Mouse (Mus musculus): ENCODE results near the gene Gpr160.
A peak's percentile ranks its signal among the peaks of the same experiment; 100 is the strongest.
"Not testable (repeated sequence)": the region's sequence is repeated elsewhere in the genome, so short reads cannot be mapped to it uniquely, and the experiment has no call there.

The Gpr160 gene

DNA sequence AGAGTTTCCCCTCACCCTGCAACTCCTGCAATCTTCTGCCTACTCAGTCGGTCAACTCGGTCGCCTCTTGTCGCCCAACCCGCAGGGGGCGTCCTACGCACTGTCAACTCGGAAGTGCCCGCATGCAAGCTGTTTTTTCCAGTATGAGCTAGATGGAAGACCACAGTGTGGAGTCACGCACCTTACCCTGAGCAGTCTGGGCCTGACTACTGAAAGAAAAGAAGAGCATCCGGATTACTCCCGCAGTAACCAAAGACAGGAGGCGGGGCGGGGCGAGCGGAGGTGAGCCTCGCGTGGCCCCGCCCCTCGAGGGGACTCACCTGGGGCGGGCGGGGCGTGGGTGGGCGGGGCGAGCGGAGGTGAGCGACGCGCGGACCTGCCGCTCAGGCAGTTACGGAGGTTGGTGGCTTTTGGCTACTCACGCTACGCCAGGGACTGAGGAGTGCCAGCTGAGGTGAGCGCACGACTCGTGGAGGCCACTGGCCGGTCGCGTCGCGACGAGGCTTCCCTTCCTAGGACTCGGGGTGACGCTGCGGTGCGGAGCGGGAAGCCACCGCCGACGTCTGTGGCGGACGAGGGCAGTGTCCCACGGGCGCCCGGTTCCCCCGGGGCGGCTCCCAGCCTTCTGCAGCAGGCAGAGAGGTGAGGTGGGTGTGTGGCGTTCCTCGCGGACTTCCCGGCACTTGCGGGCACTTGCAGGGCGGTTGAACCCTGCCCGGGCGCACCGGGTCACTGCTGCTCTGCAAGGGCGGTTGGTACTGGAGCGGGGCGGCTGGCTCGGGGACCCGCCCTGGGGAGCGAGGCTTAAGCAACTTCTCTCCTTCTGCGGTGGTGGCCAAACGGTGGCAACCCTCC lies at the start of gene Gpr160:
Gene Gpr160 (plus strand): TSS at position 347 of the 855 bp plus-strand sequence.
- DNase-seq, result peak; percentile 62

DNA sequence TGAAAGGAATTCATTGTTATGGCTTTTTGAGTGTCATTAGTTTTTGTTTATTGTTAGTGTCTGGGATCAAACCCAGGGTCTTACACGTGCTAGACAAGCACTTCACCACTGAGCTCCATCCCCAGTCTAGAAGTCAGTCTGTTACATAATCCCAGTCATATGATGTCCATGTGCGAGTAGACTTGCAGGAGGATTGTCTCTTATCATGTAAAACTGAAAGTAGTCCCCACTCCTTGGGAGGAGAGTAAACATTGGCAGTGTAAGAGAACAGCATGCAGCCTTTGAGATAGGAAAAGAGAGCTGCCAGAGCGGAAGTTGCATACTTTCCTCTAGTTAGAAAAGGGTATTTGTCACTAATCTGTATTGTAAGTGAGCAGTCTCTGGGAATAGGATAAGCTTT lies 42.9 kb upstream of the Gpr160 start:
- DNase-seq, result no peak

DNA sequence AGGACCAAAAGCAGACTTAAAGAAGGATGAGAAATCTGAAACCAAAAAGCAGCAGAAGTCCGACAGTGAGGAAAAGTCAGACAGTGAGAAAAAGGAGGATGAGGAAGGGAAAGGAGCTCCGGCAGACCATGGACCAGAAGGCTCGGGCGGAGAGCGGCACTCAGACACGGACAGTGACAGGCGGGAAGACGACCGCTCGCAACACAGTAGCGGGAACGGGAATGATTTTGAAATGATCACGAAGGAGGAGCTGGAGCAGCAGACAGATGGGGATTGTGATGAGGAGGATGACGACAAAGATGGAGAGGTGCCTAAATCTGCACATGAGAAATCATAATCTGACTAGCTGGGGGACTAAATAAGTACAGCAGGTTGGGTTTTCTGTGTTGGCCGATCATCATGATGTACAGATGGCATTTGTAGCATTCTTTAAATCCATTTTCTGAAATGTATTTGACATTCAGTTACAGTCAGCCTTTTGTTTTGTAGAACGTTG lies 37.1 kb upstream of the Gpr160 start:
- no peak for DNase-seq

DNA sequence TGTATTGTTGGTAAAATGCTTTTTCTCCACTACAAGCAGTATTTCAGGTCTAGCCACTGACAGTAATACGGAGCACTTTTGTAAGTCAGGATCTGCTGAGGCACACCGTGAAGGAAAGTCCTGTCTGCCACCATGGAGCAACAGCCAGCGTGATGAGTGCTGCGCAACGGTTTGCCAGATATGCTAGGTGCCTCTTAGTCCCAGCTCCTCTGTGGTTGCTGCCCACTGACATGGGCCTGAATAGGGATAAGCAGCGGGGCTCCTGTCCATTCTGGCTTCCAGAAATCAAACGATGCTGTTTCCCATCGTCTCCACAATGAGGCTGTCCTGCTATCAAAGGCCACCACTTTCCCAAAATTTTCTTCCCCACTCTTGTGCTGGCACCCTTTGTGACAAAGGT lies 33.6 kb upstream of the Gpr160 start:
- no peak for DNase-seq

DNA sequence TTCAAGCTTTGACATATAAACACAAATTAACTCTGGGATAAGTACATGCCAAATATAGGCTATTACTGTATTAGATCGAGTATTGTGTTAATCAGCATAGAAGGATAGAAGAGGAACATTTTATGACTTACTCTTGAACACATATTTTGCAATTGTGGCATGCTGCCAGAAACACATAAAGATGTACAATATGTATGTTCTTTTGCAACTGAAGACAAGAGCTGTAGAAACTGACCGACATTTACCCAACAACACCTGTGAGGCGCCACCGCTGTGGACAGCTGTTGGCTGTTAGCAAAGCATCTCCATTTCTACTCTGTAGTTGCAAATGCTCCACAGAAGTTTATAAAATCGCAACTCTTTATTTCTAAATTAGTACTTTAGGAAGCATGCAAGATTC lies 29.7 kb upstream of the Gpr160 start:
- no peak for DNase-seq

DNA sequence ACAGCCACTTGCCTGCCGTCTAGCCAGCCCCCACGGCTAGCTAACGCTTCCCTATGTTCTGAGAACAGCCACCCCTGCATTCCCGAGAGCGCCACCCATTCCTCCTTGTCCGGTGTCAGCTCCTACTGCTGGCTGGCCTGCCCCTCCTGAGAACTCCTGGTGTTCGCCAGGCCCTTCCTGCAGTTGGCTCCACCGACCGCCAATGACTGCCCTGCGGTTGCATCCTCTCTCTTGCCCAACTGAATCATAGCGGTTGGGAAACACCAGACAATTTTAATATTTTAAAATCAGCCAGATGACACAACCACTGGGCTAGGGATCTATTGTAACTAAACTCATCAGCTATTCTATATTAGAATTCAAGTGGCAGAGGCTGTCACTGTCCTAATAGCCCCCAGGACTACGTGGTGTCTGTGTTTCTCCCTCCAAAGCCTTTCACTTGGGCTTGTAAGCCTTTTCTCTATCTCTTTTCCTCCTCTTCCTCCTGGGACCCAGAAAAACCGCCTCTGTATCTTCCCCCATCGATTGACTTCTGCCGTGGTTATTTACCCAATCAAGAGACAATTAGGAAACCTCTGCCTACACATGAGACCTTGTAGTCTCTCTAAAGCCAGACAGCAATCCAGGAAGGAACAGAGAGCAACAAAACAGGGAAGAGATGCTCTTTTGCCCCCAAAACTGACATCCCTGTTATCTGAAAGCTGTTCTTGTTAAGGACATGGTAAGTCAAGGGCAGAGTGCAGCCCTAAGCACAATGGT lies 23.7 kb upstream of the Gpr160 start:
- DNase-seq, result no peak

DNA sequence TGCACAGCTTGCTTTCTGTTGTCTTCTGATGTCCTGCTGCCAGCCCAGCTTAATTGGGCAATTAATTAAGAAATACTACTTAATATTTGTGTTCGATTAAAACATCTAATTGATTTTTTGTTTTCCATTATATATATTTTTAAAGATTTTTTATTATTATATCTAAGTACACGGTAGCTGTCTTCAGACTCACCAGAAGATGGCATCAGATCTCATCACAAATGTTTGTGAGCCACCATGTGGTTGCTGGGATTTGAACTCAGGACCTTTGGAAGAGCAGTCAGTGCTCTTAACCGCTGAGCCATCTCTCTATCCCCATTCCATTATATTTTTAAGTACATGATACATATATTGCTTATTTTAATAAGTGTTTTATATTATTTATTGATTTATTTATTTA lies 22.5 kb upstream of the Gpr160 start:
- DNase-seq, result no peak

DNA sequence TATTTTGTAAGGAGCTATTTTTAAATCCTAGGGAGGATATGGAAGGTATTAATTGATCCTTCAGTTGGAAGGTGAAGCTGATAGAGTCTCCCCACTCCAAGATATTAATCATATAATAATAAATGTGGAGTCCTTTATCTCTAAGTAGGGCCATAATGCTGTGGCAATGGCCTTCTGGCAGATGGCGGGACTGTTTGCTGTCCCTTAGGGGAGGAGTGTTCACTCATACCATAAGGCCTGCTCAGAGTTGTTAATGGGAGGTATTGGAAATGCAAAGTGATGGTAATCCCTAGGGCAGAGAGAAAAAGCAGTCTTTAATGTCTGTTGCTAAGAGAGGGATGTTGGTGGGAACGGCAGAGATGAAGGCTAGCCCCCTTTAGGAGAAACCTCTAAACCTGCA lies 10.0 kb upstream of the Gpr160 start:
- DNase-seq, result no peak

DNA sequence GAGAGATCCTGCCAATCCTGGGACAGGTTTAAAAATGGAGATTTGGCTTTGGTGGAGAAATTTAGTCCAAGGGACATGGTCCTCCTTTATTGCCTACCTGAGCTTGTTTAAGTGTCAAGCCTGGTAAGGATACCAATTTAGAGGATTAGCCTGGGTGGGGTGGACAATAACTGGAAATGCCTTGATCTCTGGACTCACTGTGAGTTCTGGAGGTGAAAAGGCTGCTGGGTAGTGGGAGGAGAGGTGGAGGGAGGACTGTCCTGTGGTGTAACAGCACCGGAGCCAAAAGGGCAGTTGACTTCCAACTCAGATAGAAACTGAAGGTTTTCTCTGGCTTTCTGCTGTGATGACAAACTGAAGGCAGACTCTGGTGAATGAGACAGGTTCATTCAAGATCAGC lies 8.3 kb upstream of the Gpr160 start:
- DNase-seq, result no peak

DNA sequence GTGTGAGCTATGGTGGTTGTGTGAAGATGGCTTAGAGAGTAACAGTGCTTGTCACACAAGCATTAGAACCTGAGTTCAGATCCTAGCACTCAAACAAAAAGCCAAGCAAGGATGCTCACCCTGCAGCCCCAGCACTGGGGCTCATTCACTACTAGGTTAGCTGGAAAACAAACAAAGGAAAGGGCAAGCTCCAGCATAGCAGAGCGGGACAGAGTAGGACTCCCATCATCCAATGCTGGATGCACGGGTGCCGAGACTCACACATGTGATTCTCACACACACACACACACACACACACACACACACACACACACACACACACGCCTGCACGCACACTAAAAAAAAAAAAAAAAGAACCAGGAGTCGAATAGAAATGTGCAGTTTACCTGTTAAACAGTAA lies 4.3 kb upstream of the Gpr160 start:
- DNase-seq, result no peak

DNA sequence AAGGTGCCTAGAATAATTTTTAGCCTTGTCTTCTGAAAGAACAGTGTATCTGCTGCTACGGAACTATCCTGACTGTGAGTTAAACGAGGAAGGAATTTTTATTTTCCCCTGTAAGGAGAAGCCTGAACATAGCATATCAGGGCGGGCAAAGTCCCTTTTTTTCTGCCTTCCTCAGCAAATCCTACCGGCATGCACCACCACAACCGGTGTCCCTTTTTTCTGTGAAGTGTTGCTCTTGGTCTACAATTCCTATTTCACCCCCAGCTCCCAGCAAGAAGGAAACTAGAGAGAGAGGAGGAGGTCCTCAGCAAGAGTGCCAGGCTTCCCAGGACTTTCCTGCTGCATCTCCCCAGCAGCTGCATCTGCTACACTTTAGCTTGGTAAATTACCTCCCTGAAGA lies 2.2 kb upstream of the Gpr160 start:
- DNase-seq, result no peak

DNA sequence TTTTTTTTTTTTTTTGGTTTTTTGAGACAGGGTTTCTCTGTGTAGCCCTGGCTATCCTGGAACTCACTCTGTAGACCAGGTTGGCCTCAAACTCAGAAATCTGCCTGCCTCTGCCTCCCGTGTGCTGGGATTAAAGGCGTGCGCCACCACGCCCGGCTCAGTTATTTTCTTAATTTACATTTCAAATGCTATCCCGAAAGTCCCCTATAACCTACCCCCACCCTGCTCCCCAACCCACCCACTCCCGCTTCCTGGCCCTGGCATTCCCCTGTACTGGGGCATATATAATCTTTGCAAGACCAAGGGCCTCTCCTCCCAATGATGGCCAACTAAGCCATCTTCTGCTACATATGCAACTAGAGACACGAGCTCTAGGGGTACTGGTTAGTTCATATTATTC lies 3.8 kb downstream of the Gpr160 start:
- DNase-seq, result not testable (repeated sequence)

DNA sequence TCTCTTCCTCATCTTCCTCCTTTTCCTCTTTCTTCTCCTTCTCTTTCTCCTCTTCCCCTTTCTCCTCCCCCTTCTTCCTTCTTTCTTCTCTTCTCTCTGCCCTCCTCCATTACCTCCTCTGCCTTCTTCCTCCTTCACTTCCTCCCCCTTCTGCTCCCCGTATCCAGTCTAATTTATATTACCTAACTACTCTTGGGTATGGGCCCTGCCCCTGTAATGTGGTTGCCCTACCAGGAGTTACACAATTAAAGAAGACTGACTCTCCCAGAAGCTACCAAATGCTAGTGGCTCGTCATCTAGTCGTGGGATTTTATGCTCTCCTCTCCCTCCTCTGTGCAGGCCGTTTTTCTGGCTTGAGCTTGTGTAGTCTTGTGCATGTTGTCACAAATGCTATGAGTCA lies 5.0 kb downstream of the Gpr160 start:
- DNase-seq, result no peak

DNA sequence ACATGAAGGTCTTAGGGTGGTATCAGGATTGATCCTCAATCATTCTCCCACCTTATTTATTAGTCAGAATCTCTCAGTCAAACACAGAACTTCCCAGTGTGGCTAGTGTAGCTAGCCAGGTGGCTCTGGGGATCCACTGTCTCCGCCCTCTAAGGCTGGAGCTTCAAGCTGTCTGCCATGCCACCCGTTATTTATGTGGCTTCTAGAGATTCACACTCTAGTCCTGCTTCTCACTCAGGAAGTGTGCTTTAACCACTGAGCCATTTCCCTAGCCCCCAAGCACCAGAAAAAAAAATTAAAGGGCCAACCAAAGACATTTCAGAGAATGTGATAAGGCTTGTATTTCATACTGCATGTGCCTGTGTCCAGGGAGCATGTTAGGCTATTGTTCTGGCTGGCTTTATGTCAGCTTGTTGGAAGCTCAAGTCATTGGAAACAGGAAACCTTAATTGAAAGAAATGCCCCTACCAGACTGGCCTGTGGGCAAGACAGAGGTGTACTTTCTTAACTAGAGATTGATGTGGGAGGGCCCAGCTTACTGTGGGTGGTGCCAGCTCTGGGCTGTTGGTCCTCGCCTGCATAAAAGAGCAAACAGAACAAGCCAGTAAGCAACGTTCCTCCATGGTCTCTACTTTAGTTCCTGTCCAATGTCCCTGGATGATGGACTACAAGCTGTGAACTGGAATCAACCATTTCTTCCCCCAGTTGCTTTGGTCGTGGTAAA lies 8.1 kb downstream of the Gpr160 start:
- no peak for DNase-seq

DNA sequence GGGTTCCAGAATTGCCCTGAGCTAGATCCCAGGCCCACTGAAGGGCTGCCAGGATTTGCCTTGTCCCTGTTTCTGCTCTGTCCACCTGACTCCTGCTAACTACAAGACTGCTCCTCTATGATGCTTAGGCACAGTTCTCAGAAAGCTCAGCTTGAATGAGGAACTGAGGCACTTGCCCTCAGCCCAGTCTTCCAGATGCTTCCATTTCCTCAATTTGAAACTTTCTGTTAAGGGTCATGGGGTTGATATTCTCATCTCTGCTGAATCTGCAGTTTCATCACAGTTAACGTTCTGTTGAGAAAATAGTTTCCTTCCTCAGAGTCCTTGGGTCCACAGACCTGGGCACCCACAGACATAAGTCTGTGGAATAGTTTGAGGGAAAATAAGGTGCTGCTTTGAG lies 8.9 kb downstream of the Gpr160 start:
- DNase-seq, result no peak

DNA sequence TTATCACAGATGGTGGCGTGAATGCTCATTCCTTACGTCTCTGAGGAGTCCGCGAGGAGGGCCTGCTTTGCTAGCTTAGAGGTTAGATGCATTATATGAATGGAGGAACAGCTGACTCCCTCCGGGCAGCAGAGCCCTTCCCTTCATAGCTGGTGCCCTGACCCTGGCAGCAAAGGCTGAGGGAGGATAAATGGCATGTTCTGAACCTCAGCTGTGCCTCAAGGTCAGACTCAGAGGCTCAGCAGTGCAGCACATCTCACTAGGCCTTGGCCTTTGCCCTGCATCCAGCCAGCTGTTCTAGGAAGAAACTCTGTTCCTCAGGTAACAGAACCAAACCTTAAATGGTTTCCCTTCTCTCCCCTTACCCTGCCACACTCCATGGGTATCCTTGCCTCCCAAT lies 12.4 kb downstream of the Gpr160 start:
- no peak for DNase-seq

DNA sequence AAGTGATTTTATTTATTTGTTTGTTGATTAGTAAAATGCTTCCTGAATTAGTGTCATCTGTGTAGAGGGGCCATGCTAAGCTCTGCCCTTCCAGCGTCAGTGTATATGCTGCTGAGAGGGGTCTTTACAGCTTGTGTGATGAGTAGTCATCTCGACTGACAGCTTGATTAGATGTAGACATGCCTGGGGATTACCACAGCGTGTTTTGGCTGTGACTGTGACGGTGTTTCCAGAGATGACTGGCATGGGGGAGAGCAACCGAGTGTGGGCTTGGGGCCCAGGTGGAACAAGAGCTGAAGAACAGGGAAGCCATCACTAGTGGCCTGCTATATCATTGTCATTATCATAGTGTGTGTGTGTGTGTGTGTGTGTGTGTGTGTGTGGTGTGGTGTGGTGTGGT lies 12.9 kb downstream of the Gpr160 start:
- no peak for DNase-seq

DNA sequence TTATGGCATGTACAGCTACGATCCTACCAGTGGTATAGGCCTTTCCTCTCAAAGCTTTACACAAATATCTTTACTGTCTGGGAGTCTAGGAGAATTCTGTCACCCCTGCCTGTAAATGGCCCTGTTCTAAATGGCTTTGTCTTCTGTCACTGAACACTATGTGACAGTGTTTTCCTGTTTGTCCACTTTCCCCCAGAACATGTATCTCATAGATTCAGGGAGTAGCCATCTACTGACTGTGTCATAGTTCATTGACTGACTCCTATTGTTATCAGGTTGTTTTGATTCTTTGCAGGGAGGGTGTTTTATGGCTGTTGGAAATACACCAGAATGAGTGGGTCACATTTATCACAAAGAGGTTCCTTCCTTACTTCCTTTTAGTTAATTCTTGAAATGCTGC lies 14.2 kb downstream of the Gpr160 start:
- no peak for DNase-seq

DNA sequence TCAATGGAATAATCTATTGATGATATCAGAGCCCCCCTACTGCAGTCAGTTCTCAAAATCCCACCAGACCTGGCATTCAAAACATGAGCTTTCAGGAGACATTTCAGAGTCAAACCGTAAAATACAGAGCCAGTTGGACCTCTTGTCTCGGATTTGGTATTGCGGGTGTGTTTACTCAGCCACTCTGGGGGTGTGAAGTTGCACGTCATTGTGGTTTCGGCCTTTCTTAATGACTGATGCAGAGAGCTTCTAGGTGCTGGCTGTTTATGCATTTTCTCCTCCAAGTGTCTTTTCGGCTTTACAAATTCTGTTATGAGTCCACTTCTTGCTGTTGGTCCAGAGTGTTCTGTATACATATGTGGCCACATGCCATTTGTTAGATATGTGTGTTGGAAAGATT lies 21.0 kb downstream of the Gpr160 start:
- DNase-seq, result no peak

DNA sequence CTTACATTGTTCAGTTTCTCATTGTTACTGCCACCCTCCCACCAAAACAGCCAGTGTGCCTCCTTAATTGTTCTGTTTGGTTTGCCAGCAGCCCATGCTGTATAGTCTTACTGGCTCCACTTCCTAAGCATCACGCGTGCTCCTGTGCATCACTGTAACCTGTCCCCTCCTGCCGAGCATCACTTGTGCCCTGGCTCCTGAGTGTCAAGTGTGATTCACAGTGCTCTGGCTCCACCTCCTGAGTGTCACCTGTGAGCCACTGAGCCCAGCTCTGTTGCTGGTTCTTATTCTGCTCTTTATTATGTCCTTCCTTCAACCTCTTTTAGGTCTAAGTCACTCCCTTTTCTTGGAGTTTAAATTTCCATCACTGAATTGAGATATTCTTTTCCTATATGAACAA lies 31.7 kb downstream of the Gpr160 start:
- no peak for DNase-seq

DNA sequence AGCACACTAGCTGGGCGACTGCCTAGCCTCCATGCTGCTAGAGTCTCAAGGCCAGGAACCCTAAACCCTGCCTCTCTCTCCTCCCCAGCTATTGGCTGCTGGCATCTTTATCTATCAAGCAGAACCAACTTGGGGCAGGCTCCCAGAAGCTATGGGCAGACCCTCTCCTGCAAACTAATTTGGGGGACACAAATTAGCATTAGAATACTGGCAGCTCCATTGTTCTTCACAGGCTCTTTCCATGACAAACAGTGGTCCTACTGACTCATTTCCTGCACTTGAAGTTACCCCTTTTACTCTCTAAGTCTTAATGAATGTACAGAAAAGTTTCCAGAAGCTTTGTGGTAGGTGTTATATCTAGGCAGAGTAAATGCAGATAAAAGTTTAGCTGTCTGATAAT lies 33.3 kb downstream of the Gpr160 start:
- no peak for DNase-seq

DNA sequence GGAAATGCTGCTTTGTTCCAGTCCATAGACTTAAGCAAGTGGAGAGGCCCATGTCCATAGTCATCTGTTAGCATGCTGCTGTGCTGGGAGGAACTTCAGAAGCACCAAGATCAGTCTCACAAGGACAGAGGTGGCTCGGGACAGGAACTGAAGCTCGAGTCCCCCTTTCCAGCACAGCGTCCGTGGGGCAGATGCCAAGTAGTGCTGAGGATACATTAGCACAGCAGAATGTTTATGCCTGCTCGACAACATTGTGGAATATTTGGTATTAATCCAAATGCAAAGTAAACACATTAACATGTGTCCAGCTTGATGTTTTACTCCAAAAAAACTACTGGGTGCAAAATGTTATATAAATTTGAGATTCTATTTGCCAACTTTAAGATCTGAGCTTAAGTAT lies 41.0 kb downstream of the Gpr160 start:
- DNase-seq, result no peak

DNA sequence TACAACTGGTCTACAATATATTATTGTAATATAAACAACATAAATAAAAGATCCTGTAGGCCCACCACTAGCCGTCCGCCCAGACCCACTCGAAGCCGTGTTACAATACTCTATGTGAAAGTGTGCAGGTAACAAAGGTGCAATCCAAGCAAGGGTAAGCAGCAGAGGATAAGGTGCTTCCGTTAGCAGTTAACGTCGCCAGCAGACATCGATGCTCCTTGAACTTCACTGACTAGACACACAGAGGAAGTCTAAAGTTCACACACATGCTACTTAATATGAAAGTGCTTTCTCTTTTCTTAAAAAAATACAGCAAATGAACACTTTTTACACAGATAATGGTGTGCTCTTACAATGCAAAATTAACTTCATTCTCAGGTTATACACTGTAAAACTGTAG lies 43.7 kb downstream of the Gpr160 start:
- no peak for DNase-seq

DNA sequence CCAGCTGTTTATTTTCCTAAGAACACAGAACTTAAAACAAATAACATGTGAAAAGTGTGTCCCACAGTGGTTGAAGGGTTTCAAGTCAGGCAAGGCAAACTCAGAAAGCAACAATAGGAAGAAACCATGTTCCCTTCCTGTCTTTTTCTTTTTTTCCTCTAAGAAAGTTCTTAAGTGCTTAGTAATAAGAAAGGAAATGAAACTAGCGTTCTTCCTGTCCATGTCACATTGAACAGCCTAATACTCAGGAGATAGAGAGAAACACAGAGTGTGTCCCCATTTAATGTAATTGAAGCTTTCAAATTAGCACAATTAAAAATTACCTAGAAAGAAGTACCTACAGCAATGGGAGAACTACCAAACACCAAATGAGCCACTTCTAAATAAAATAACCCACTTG lies 48.9 kb downstream of the Gpr160 start:
- no peak for DNase-seq
